Mouse (Mus musculus) adipocyte (in vitro differentiated cells): Measurements from ENCODE around the gene Ctnnd2.

ENCODE experiments used
- DNase-seq: peaks from one replicate; pipeline ENCODE4 v3.0.0-alpha.2; 2016; ENCODE audit warnings: low spot score

The Ctnnd2 gene

GRCm38 (mm10) chr15:30885410-30885809 lies 713.0 kb downstream of the Ctnnd2 start:
- DNase-seq = no peak

GRCm38 (mm10) chr15:30887559-30887958 lies 715.2 kb downstream of the Ctnnd2 start:
- DNase-seq = no peak

GRCm38 (mm10) chr15:30891986-30892385 lies 719.6 kb downstream of the Ctnnd2 start:
- DNase-seq = no peak

- no peak for DNase-seq
Observed at GRCm38 (mm10) chr15:30895063-30895462, 722.7 kb downstream of the Ctnnd2 start.

- DNase-seq = no peak
Observed at GRCm38 (mm10) chr15:30897342-30897741, 724.9 kb downstream of the Ctnnd2 start.

- no peak for DNase-seq
Observed at GRCm38 (mm10) chr15:30908027-30908426, 735.6 kb downstream of the Ctnnd2 start.

GRCm38 (mm10) chr15:30913360-30913759 lies 741.0 kb downstream of the Ctnnd2 start:
- DNase-seq = peak; percentile 22

- no peak for DNase-seq
Observed at GRCm38 (mm10) chr15:30925838-30926237, 753.4 kb downstream of the Ctnnd2 start.

GRCm38 (mm10) chr15:30927632-30928031 lies 755.2 kb downstream of the Ctnnd2 start:
- peak; percentile 22 for DNase-seq

GRCm38 (mm10) chr15:30931906-30932305 lies 759.5 kb downstream of the Ctnnd2 start:
- DNase-seq = no peak

- no peak for DNase-seq
Observed at GRCm38 (mm10) chr15:30945863-30946262, 773.5 kb downstream of the Ctnnd2 start.

- no peak for DNase-seq
Observed at GRCm38 (mm10) chr15:30958513-30958912, 786.1 kb downstream of the Ctnnd2 start.

- DNase-seq = no peak
Observed at GRCm38 (mm10) chr15:30962421-30963160, 790.2 kb downstream of the Ctnnd2 start.

GRCm38 (mm10) chr15:30964046-30964445 lies 791.7 kb downstream of the Ctnnd2 start:
- DNase-seq = no peak

- no peak for DNase-seq
Observed at GRCm38 (mm10) chr15:30964865-30965679, 792.7 kb downstream of the Ctnnd2 start.

- DNase-seq = no peak
Observed at GRCm38 (mm10) chr15:30966826-30967225, 794.4 kb downstream of the Ctnnd2 start.

- DNase-seq = no peak
Observed at GRCm38 (mm10) chr15:30974436-30974835, 802.0 kb downstream of the Ctnnd2 start.

- DNase-seq = no peak
Observed at GRCm38 (mm10) chr15:30974991-30975775, 802.8 kb downstream of the Ctnnd2 start.

GRCm38 (mm10) chr15:30977166-30977740 lies 804.9 kb downstream of the Ctnnd2 start:
- DNase-seq = no peak

GRCm38 (mm10) chr15:30986890-30987289 lies 814.5 kb downstream of the Ctnnd2 start:
- peak; percentile 9 for DNase-seq

GRCm38 (mm10) chr15:30990421-30991252 lies 818.2 kb downstream of the Ctnnd2 start:
- DNase-seq = no peak
